37 mouse cellular contexts compared by ENCODE assay signal in the genomic region with DNA sequence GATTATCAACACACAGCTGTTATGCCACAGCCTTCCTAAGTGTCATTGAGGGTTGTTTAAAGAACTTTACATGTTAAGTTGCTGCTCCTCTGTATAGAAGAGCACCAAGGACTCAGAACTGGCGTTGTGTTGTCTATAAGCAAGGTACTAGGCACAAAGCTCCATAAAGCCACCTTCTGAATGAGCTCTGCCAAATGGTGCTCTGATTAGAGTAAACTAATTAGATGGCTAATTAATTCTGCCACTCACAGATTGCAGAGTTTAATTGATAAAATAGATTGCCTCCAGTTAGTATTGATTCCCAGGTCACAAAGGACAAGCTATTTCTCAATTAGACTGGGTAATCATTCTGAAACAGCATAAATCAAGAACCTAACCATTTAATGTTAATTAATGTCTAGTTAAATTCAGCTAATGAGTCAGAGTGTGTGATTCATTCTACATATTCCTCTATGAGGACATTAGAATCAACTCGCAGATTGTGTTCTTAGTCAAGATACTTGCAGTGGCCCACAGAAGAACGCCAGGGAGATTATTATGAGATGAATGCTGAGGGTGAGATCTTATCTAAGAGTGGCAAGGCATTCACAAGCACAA. TPM values are rescaled to one million over a fixed set of nuclear protein-coding genes. Genes with fewer than 3 reads are reported as not detected.
DNase-seq lines count a peak whose midpoint lies in the region; ATAC-seq and TF ChIP-seq lines count a peak whose summit lies in the region.
"Had no signal": no experiment of that assay in that cellular context is flagged by ENCODE, and none has a peak within 500 bp of the region (broad histone marks: within the 10 kb centered on the region; RNA-seq: fewer than 3 reads in every experiment).

No protein-coding gene starts in this region.

- H3K4me2 ChIP-seq in hindbrain, embryonic 14.5 days (replicated peaks) = no peak overlapping the region
- no peak overlapping the region for H3K4me2 ChIP-seq in hindbrain, postnatal 0 days (ENCODE audit: low read depth, low read length)
- H3K4me2 ChIP-seq in forebrain, embryonic 13.5 days = no peak overlapping the region
- H3K4me2 ChIP-seq in neural tube, embryonic 14.5 days (ENCODE audit: low read depth, low read length) = no peak overlapping the region
- H3K4me2 ChIP-seq: embryonic facial prominence, embryonic 12.5 days; hindbrain, embryonic 15.5 days; intestine, embryonic 15.5 days; limb, embryonic 13.5 days; liver, embryonic 11.5 days; lung, embryonic 15.5 days; midbrain, embryonic 12.5 days had no signal

- H3K4me1 ChIP-seq in hindbrain, embryonic 14.5 days (replicated peaks; ENCODE audit: control insufficient read depth, insufficient read depth, low read length) = no peaks in the 10 kb centered on the region
- no peaks in the 10 kb centered on the region for H3K4me1 ChIP-seq in hindbrain, postnatal 0 days (ENCODE audit: insufficient read depth, low read length)
- H3K4me1 ChIP-seq in forebrain, embryonic 13.5 days = peaks cover 7% of the 10 kb centered on the region
- H3K4me1 ChIP-seq in neural tube, embryonic 14.5 days (ENCODE audit: control insufficient read depth, insufficient read depth, low read length) = no peaks in the 10 kb centered on the region
- H3K4me1 ChIP-seq: hindbrain, embryonic 15.5 days; intestine, embryonic 15.5 days; lung, embryonic 15.5 days; megakaryocyte, embryonic 14.5 days; midbrain, embryonic 12.5 days had no signal

- H3K36me3 ChIP-seq in hindbrain, embryonic 14.5 days (replicated peaks; ENCODE audit: control insufficient read depth, insufficient read depth) = no peaks in the 10 kb centered on the region
- no peaks in the 10 kb centered on the region for H3K36me3 ChIP-seq in hindbrain, postnatal 0 days (ENCODE audit: insufficient read depth, low read length)
- no peaks in the 10 kb centered on the region for H3K36me3 ChIP-seq in forebrain, embryonic 13.5 days (ENCODE audit: poor library complexity, severe bottlenecking)
- H3K36me3 ChIP-seq in neural tube, embryonic 14.5 days (ENCODE audit: control insufficient read depth, insufficient read depth, low read length) = no peaks in the 10 kb centered on the region
- H3K36me3 ChIP-seq: embryonic facial prominence, embryonic 12.5 days; hindbrain, embryonic 15.5 days; intestine, embryonic 15.5 days; lung, embryonic 15.5 days; midbrain, embryonic 12.5 days had no signal

- H3K4me3 ChIP-seq in hindbrain, embryonic 14.5 days (replicated peaks; ENCODE audit: low read length) = no peak overlapping the region
- no peak overlapping the region for H3K4me3 ChIP-seq in hindbrain, postnatal 0 days (ENCODE audit: low read length)
- H3K4me3 ChIP-seq in forebrain, embryonic 13.5 days = no peak overlapping the region
- no peak overlapping the region for H3K4me3 ChIP-seq in neural tube, embryonic 14.5 days (ENCODE audit: low read depth, low read length)
- H3K4me3 ChIP-seq: embryonic facial prominence, embryonic 12.5 days; hindbrain, embryonic 15.5 days; intestine, embryonic 15.5 days; layer of hippocampus, adult 2 months; limb, embryonic 13.5 days; lung, embryonic 15.5 days; megakaryocyte, embryonic 14.5 days; midbrain, embryonic 12.5 days had no signal

- H3K9me3 ChIP-seq in hindbrain, embryonic 14.5 days (ENCODE audit: control insufficient read depth, low read length) = no peaks in the 10 kb centered on the region
- H3K9me3 ChIP-seq in hindbrain, postnatal 0 days (ENCODE audit: low read length) = no peaks in the 10 kb centered on the region
- H3K9me3 ChIP-seq in forebrain, embryonic 13.5 days (replicated peaks) = no peaks in the 10 kb centered on the region
- no peaks in the 10 kb centered on the region for H3K9me3 ChIP-seq in neural tube, embryonic 14.5 days (ENCODE audit: control insufficient read depth, low read length)
- H3K9me3 ChIP-seq: embryonic facial prominence, embryonic 12.5 days; hindbrain, embryonic 15.5 days; intestine, embryonic 15.5 days; limb, embryonic 13.5 days; lung, embryonic 15.5 days; megakaryocyte, embryonic 14.5 days; midbrain, embryonic 12.5 days had no signal

- peak; percentile 31 for DNase-seq in hindbrain, embryonic 14.5 days (ENCODE audit: low spot score)
- DNase-seq in hindbrain, postnatal 0 days (ENCODE audit: low spot score) = no peak
- peak; percentile 16 for DNase-seq in brain, adult 2 months (ENCODE audit: low read depth, low spot score)
- no peak for DNase-seq in lung, postnatal 4 days
- DNase-seq: adrenal gland, adult 8-10 months; cerebellum, adult 11 months; cerebellum, adult 9-11 months; embryo, embryonic 11 days; heart, postnatal 14 days; kidney, adult 2 months; kidney, postnatal 36 days; right cerebral cortex, postnatal 14 days had no signal

- WGBS in hindbrain, embryonic 14.5 days = 65% methylated on average over 3 of the region's 3 CpGs
- WGBS in hindbrain, postnatal 0 days = 69% methylated on average over 3 of the region's 3 CpGs
- 42% methylated on average over 3 of the region's 3 CpGs for WGBS in forebrain, embryonic 13.5 days
- 44% methylated on average over 3 of the region's 3 CpGs for WGBS in neural tube, embryonic 14.5 days

- peak; percentile 47; the same call in 1 of the 2 replicates for ATAC-seq in hindbrain, embryonic 14.5 days (ENCODE audit: low FRiP score)
- ATAC-seq in hindbrain, postnatal 0 days = no peak
- ATAC-seq in forebrain, embryonic 13.5 days = peak; percentile 66; the same call in 1 of the 2 replicates
- peak; percentile 70 for ATAC-seq in neural tube, embryonic 14.5 days (ENCODE audit: low read depth)
- ATAC-seq: intestine, embryonic 15.5 days had no signal

- H3K9ac ChIP-seq in hindbrain, embryonic 14.5 days = no peak overlapping the region
- H3K9ac ChIP-seq in hindbrain, postnatal 0 days (replicated peaks; ENCODE audit: low read length) = no peak overlapping the region
- H3K9ac ChIP-seq in forebrain, embryonic 13.5 days = no peak overlapping the region
- H3K9ac ChIP-seq in neural tube, embryonic 14.5 days (replicated peaks; ENCODE audit: low read depth, low read length) = no peak overlapping the region
- H3K9ac ChIP-seq: embryonic facial prominence, embryonic 12.5 days; hindbrain, embryonic 15.5 days; intestine, embryonic 15.5 days; limb, embryonic 13.5 days; lung, embryonic 15.5 days; midbrain, embryonic 12.5 days had no signal

- H3K27ac ChIP-seq in hindbrain, embryonic 14.5 days = no peak overlapping the region
- H3K27ac ChIP-seq in hindbrain, postnatal 0 days = no peak overlapping the region
- no peak overlapping the region for H3K27ac ChIP-seq in forebrain, embryonic 13.5 days
- no peak overlapping the region for H3K27ac ChIP-seq in neural tube, embryonic 14.5 days (ENCODE audit: low read depth, low read length)
- H3K27ac ChIP-seq: embryonic facial prominence, embryonic 12.5 days; hindbrain, embryonic 15.5 days; intestine, embryonic 15.5 days; layer of hippocampus, adult 2 months; limb, embryonic 13.5 days; lung, embryonic 15.5 days; midbrain, embryonic 12.5 days had no signal

- TF ChIP-seq CTCF in hindbrain, postnatal 0 days (IDR thresholded peaks at IDR 0.05; ENCODE audit: low read depth) = no peak

- no peaks in the 10 kb centered on the region for H3K27me3 ChIP-seq in hindbrain, embryonic 14.5 days (ENCODE audit: control insufficient read depth, insufficient read depth, low read length)
- no peaks in the 10 kb centered on the region for H3K27me3 ChIP-seq in hindbrain, postnatal 0 days (ENCODE audit: insufficient read depth, low read length)
- H3K27me3 ChIP-seq in forebrain, embryonic 13.5 days = peaks cover 58% of the 10 kb centered on the region
- H3K27me3 ChIP-seq in neural tube, embryonic 14.5 days (ENCODE audit: control insufficient read depth, insufficient read depth, low read length) = no peaks in the 10 kb centered on the region
- H3K27me3 ChIP-seq: CH12.LX; embryonic facial prominence, embryonic 12.5 days; hindbrain, embryonic 15.5 days; intestine, embryonic 15.5 days; limb, embryonic 13.5 days; lung, embryonic 15.5 days; megakaryocyte, embryonic 14.5 days; midbrain, embryonic 12.5 days had no signal

RNA-seq across cellular contexts. Expression of a gene that starts 26.6 kb away (rescaled TPM):
- not detected in 2 replicates for polyA plus RNA-seq in hindbrain, embryonic 14.5 days (2014; fragmentation: Nextera tagmentation; extraction: Ambion mirVana)
- total RNA-seq in hindbrain, postnatal 0 days (2014; rRNA removed) = not detected in 2 replicates
- polyA plus RNA-seq in hindbrain, postnatal 0 days (2015; fragmentation: Nextera tagmentation; extraction: Ambion mirVana) = not detected in 2 replicates
- not detected in 2 replicates for polyA plus RNA-seq in forebrain, embryonic 13.5 days (2015; fragmentation: Nextera tagmentation; extraction: Ambion mirVana)
- not detected in 2 replicates for polyA plus RNA-seq in neural tube, embryonic 14.5 days (2014; fragmentation: Nextera tagmentation; extraction: Ambion mirVana)
- total RNA-seq: adrenal gland, adult 8-10 months; adrenal gland, postnatal 4 days; CH12.LX; ES-E14; gastrocnemius, adult 8-10 months; heart, adult 8-10 months; heart, postnatal 14 days; layer of hippocampus, adult 2 months; layer of hippocampus, postnatal 25 days; left cerebral cortex, adult 8-10 months; left cerebral cortex, postnatal 36 days had no signal
- polyA plus RNA-seq: C2C12; embryonic facial prominence, embryonic 12.5 days; heart, embryonic 14.5 days; hindbrain, embryonic 15.5 days; intestine, embryonic 15.5 days; kidney, embryonic 16.5 days; limb, embryonic 13.5 days; liver, embryonic 11.5 days; liver, embryonic 16.5 days; lung, embryonic 15.5 days; midbrain, embryonic 12.5 days; small intestine, adult 2 months; stomach, embryonic 14.5 days had no signal

Comparison
In these comparisons a context has a peak if more than half of its experiments do, and no peak if none do; other contexts are left out.
1. DNase-seq: peak in hindbrain, embryonic 14.5 days (single experiment) and brain, adult 2 months (single experiment); none in hindbrain, postnatal 0 days (single experiment) and lung, postnatal 4 days (0 of 2).